Comparison of ENCODE assay signal across 8 mouse cellular contexts in the genomic region with DNA sequence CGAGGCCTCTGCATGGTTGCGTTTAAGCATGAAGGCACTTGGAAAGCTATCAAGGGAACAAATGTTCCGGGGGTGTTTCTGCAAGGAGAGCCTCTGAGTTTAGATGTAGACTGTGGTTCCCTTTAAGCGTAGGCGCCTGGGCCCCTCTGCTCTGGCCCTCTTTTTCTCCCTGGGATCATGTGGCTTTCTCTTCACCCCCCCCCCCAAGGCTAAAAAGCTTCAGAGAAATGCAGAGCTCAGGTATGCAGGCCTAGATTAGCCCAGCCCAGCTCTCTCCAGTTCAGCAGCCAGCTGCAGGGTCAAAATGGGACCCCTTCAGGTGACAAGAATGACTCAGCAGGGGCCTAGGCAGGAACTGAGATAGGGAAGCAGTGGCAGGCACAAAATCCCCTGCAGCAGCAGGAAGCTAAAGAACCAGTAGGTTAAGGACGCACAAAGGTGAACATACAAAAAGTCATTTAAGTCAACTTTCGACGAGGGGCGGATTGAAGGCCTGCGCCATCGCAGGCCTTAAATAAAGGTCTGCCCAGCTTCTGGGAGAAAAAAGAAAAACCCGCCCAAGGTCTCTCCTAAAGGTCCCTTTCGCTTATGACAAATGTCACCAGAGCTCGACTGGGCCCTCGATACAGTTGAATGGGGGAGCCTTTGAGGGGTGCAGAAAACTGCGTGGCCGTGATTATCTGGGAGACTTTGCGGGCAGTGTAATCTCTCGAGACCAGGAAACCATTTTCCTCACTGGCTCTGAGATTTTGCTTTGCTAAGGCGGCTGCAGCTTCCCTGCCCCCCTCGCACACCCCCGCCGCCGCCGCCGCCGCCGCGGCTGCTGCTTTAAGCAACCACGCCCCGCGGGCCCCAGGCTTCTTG. TPM values are rescaled to one million over a fixed set of nuclear protein-coding genes. Genes with fewer than 3 reads are reported as not detected.
A peak's percentile ranks its signal among the peaks of the same experiment; 100 is the strongest.
DNase-seq lines count a peak whose midpoint lies in the region; ATAC-seq and TF ChIP-seq lines count a peak whose summit lies in the region.

No protein-coding gene starts in this region.

- ATAC-seq in forebrain, embryonic 16.5 days = no peak
- ATAC-seq in stomach, postnatal 0 days (ENCODE audit: low FRiP score, low TSS enrichment) = peak; percentile 30; the same call in 1 of the 2 replicates

- TF ChIP-seq CTCF in stomach, postnatal 0 days (IDR thresholded peaks at IDR 0.05; ENCODE audit: low read depth) = no peak

- H3K4me3 ChIP-seq in forebrain, embryonic 16.5 days (replicated peaks; ENCODE audit: low read length) = peak overlapping the region; percentile 46
- H3K4me3 ChIP-seq in midbrain, embryonic 10.5 days = peak overlapping the region; percentile 74
- peak overlapping the region; percentile 23 for H3K4me3 ChIP-seq in stomach, postnatal 0 days (ENCODE audit: low read depth, low read length)

- peak overlapping the region; percentile 90 for H3K27ac ChIP-seq in forebrain, embryonic 16.5 days (ENCODE audit: low read length)
- peak overlapping the region; percentile 93 for H3K27ac ChIP-seq in midbrain, embryonic 10.5 days (replicated peaks)
- H3K27ac ChIP-seq in stomach, postnatal 0 days (replicated peaks) = peak overlapping the region; percentile 95

- WGBS in forebrain, embryonic 16.5 days = 23% methylated on average over 29 of the region's 32 CpGs
- WGBS in midbrain, embryonic 10.5 days = 20% methylated on average over 32 of the region's 32 CpGs
- 25% methylated on average over 23 of the region's 32 CpGs for WGBS in stomach, postnatal 0 days

- H3K36me3 ChIP-seq in forebrain, embryonic 16.5 days (ENCODE audit: control insufficient read depth, insufficient read depth) = no peaks in the 10 kb centered on the region
- peaks cover 15% of the 10 kb centered on the region for H3K36me3 ChIP-seq in midbrain, embryonic 10.5 days
- no peaks in the 10 kb centered on the region for H3K36me3 ChIP-seq in stomach, postnatal 0 days (ENCODE audit: control insufficient read depth, insufficient read depth, low read length)

- DNase-seq in adrenal gland, adult 2 months = peak; percentile 46
- DNase-seq in adrenal gland, postnatal 4 days (ENCODE audit: low spot score in 2 of 2) = no peak
- DNase-seq in adrenal gland, postnatal 25 days = peak; percentile 1
- DNase-seq in induced T-regulatory cell, adult 2 months (ENCODE audit: low read depth) = peak; percentile 68
- peak; percentile 52 to 55 for DNase-seq in left cerebral cortex, postnatal 36 days (ENCODE audit: low spot score in 2 of 2)
- DNase-seq in midbrain, embryonic 10.5 days (ENCODE audit: low spot score) = no peak
- DNase-seq in stomach, postnatal 0 days (ENCODE audit: low spot score) = peak; percentile 57

- peak overlapping the region; percentile 59 for H3K9ac ChIP-seq in forebrain, embryonic 16.5 days (replicated peaks; ENCODE audit: low read depth, low read length)
- peak overlapping the region; percentile 56 for H3K9ac ChIP-seq in stomach, postnatal 0 days (ENCODE audit: low read length)

- intact Hi-C loops in left cerebral cortex, postnatal 36 days (cut with DNase I) = loop anchor here (1.0 to 10.0 kb wide), 3 partner anchors 24 to 235 kb away; no protein-coding TSS in a partner anchor

- H3K9me3 ChIP-seq in forebrain, embryonic 16.5 days (ENCODE audit: control insufficient read depth, low read length) = no peaks in the 10 kb centered on the region
- H3K9me3 ChIP-seq in midbrain, embryonic 10.5 days (replicated peaks) = peaks cover 8% of the 10 kb centered on the region
- no peaks in the 10 kb centered on the region for H3K9me3 ChIP-seq in stomach, postnatal 0 days (ENCODE audit: control insufficient read depth, low read length)

- no peak for TF ChIP-seq EP300 in stomach, postnatal 0 days (optimal IDR thresholded peaks at IDR 0.05)

- H3K27me3 ChIP-seq in forebrain, embryonic 16.5 days (replicated peaks; ENCODE audit: control insufficient read depth, insufficient read depth, low read length) = no peaks in the 10 kb centered on the region
- peaks cover 16% of the 10 kb centered on the region for H3K27me3 ChIP-seq in midbrain, embryonic 10.5 days (ENCODE audit: low read depth, poor library complexity, severe bottlenecking)
- no peaks in the 10 kb centered on the region for H3K27me3 ChIP-seq in stomach, postnatal 0 days (ENCODE audit: control insufficient read depth, insufficient read depth, low read length)

- H3K4me1 ChIP-seq in forebrain, embryonic 16.5 days (replicated peaks; ENCODE audit: control insufficient read depth, insufficient read depth, low read length) = peaks cover 7% of the 10 kb centered on the region
- H3K4me1 ChIP-seq in midbrain, embryonic 10.5 days = peaks cover 13% of the 10 kb centered on the region
- H3K4me1 ChIP-seq in stomach, postnatal 0 days (replicated peaks; ENCODE audit: control insufficient read depth, insufficient read depth) = no peaks in the 10 kb centered on the region

- H3K4me2 ChIP-seq in forebrain, embryonic 16.5 days (ENCODE audit: low read length) = peak overlapping the region; percentile 54
- H3K4me2 ChIP-seq in stomach, postnatal 0 days (replicated peaks; ENCODE audit: low read depth) = peak overlapping the region; percentile 32

RNA-seq across cellular contexts. Expression of a gene that starts 0.7 kb away (rescaled TPM):
- total RNA-seq in adrenal gland, adult 2 months (2021) = 100 to 1,000 TPM; 148 to 163 TPM
- 19.1 and 27.3 TPM in 2 replicates for polyA plus RNA-seq in adrenal gland, adult 2 months (2012; rRNA removed)
- total RNA-seq in adrenal gland, postnatal 4 days (2021) = 100 to 1,000 TPM; 243 to 252 TPM
- 150 and 170 TPM in 2 replicates for total RNA-seq in adrenal gland, postnatal 25 days (2021)
- 231 and 261 TPM in 2 replicates for polyA plus RNA-seq in forebrain, embryonic 16.5 days (2015; fragmentation: Nextera tagmentation; extraction: Ambion mirVana)
- 100 to 1,000 TPM; 130 to 140 TPM for total RNA-seq in left cerebral cortex, postnatal 36 days (2021)
- 384 and 412 TPM in 2 replicates for polyA plus RNA-seq in midbrain, embryonic 10.5 days (2016; fragmentation: Nextera tagmentation; extraction: Ambion mirVana)
- polyA plus RNA-seq in stomach, postnatal 0 days (2015; fragmentation: Nextera tagmentation; extraction: Ambion mirVana) = 269 and 276 TPM in 2 replicates

Comparison
In these comparisons a context has a peak if more than half of its experiments do, and no peak if none do; other contexts are left out.
1. DNase-seq: peak in adrenal gland, adult 2 months (single experiment), adrenal gland, postnatal 25 days (single experiment), induced T-regulatory cell, adult 2 months (single experiment), left cerebral cortex, postnatal 36 days (2 of 2) and stomach, postnatal 0 days (single experiment); none in adrenal gland, postnatal 4 days (0 of 2) and midbrain, embryonic 10.5 days (single experiment).
2. H3K4me3 ChIP-seq: peak in every context shown above with its lines; median percentile 74 in midbrain, embryonic 10.5 days; 46 in forebrain, embryonic 16.5 days; 23 in stomach, postnatal 0 days.
3. Peak in every context shown above with its lines, with median percentiles within 50 percentile points of each other: H3K27ac ChIP-seq.